Mouse (Mus musculus): ENCODE measurements at regions not wholly inside any gene's neighbourhood (a gene's known extent, or its start where the extent isn't known, plus 50 kb on each side); places are given as distances from the start of the nearest gene placed in this dataset.

GRCm38 (mm10) chr10:74722971-74723370, 244.0 kb upstream of the Gnaz start:
- DNase-seq (ENCODE audit: inconsistent ontology term) = no peak

- DNase-seq (ENCODE audit: inconsistent ontology term) = no peak
These were observed 217.5 kb upstream of the Gnaz start for GRCm38 (mm10) chr10:74749446-74749845.

- DNase-seq (ENCODE audit: inconsistent ontology term) = no peak
These were observed 216.1 kb upstream of the Gnaz start for GRCm38 (mm10) chr10:74750879-74751278.

- no peak for DNase-seq (ENCODE audit: inconsistent ontology term)
These were observed 206.2 kb upstream of the Gnaz start for GRCm38 (mm10) chr10:74760734-74761133.

- DNase-seq (ENCODE audit: inconsistent ontology term) = no peak
These were observed 177.7 kb upstream of the Gnaz start for GRCm38 (mm10) chr10:74789245-74789644.

- DNase-seq (ENCODE audit: inconsistent ontology term) = no peak
These were observed 177.0 kb upstream of the Gnaz start for GRCm38 (mm10) chr10:74789987-74790386.

GRCm38 (mm10) chr10:74823395-74823794, 143.6 kb upstream of the Gnaz start:
- no peak for DNase-seq (ENCODE audit: inconsistent ontology term)

- no peak for DNase-seq (ENCODE audit: inconsistent ontology term)
These were observed 132.6 kb upstream of the Gnaz start for GRCm38 (mm10) chr10:74834359-74834758.

GRCm38 (mm10) chr10:74848372-74848771, 118.6 kb upstream of the Gnaz start:
- DNase-seq (ENCODE audit: inconsistent ontology term) = peak; percentile 51

GRCm38 (mm10) chr10:74854991-74855664, 111.8 kb upstream of the Gnaz start:
- DNase-seq (ENCODE audit: inconsistent ontology term) = peak; percentile 82
